Mouse (Mus musculus) splenic B cell, adult 2 months (primary cell): Measurements from ENCODE around the gene Foxr1.

Experiments used
- DNase-seq: peaks from one replicate; pipeline ENCODE4 v3.0.0-alpha.2; 2011; ENCODE audit warnings: low read depth, low spot score
- H3K27me3 ChIP-seq: 2 replicates; pipeline ENCODE4 v1.6.1; 2012; ENCODE audit warnings: mild to moderate bottlenecking, low read length, moderate library complexity, mixed read lengths; ENCODE audit not compliant: control insufficient read depth, poor library complexity, insufficient read depth, severe bottlenecking
- H3K36me3 ChIP-seq: 2 replicates; pipeline ENCODE4 v1.6.1; 2012; ENCODE audit warnings: mild to moderate bottlenecking, low read length, moderate library complexity, mixed read lengths; ENCODE audit not compliant: control insufficient read depth, poor library complexity, insufficient read depth, severe bottlenecking

Foxr1 gene

DNA sequence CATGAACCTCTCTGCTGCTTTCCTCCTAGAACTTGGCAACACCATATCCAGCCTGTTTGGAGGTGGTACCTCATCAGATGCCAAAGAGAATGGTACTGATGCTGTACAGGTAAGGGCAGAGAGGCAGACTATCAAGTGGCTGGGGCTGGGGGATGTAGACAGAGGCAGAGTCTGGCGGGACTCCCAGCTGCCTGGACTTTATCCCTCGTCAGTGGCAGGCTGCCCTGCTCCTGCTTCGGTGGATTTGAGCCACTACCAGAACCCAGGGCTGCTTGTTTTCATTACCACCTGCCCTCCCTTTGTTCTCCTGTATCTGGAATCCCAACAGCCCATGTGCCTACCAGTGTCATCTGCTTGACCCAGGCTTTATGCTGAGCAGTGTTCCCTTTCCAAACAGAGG, 53.7 kb downstream of the Foxr1 start:
- H3K36me3 ChIP-seq: peaks cover 19% of the 10 kb centered on the region
- DNase-seq: no peak
- no peaks in the 10 kb centered on the region for H3K27me3 ChIP-seq

DNA sequence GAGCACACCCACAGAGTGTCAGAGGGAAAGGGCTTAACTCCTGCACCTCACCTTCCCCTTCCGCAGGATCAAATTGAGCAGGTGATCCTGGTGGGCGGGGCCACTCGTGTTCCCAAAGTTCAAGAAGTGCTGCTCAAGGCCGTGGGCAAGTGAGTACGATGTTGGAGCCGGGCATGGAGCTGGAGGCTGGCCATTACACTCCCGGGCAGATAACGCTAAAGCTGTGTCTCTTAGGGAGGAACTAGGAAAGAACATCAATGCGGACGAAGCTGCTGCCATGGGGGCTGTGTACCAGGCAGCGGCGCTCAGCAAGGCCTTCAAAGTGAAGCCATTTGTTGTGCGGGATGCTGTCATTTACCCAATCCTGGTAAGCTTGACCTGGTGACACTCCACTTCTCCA, 56.3 kb downstream of the Foxr1 start:
- no peaks in the 10 kb centered on the region for H3K27me3 ChIP-seq
- DNase-seq: no peak

More for the DNA sequence above, 56.3 kb downstream of the Foxr1 start:
- H3K36me3 ChIP-seq: peaks cover 18% of the 10 kb centered on the region
